Mouse (Mus musculus) bone marrow macrophage, adult 2 months (primary cell): ENCODE measurements at regions not wholly inside any gene's neighbourhood (a gene's known extent, or its start where the extent isn't known, plus 50 kb on each side); places are given as distances from the start of the nearest gene placed in this dataset.

Source experiments
- CTCF ChIP-seq: IDR thresholded peaks from 2 replicates; pipeline ENCODE4 v1.5.1; 2012; ENCODE audit warnings: low read depth, mild to moderate bottlenecking, low read length, moderate library complexity
- POLR2A ChIP-seq: IDR thresholded peaks from 2 replicates; pipeline ENCODE4 v1.6.1; 2012; ENCODE audit warnings: mild to moderate bottlenecking, low read depth, low read length, borderline replicate concordance

DNA sequence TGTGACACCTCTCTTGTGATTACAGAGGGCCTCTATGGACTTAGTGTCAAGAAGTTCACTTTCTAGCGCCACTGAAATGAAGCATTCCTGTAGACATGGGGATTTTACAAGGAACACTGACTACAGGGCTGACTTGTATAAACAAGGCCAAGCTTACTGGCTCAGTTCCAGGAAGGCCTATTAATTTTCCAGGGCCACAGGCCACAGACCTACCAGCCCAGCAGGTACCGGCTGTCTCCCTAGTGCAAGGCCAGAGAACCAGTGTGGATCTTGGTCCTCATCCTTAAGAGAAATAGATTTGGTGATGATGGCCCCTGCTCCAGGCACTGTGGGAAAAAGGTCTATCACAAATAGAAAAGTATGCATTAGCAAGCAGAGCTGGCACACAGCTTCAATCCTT is 359.4 kb downstream of the Hs3st3b1 start:
- TF ChIP-seq CTCF = no peak
- no peak for TF ChIP-seq POLR2A
